Mouse (Mus musculus): ENCODE measurements around the gene Vmn1r127.
"Not testable (repeated sequence)": the region's sequence is repeated elsewhere in the genome, so short reads cannot be mapped to it uniquely, and the experiment has no call there.

The Vmn1r127 gene

DNA sequence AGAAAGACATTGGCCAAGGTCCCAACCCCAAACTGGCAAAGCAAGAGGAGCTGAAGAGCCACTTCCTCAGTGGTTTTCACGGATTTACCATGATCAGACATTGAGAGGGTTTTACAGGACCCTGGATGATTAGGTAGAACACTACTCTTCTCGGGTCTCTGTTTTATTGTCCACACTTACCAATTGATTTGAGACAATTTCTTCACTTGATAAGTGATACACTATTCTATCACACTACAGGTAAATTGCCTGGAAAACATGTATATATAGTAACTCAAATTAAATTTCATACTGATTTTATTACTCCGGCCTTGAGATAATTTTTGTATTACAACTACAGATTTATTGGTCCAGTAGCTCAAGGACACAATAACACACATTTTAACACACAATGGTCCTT is at the start of gene Vmn1r127:
TSS of gene Vmn1r127 (minus strand) at position 101 of the 400 bp plus-strand sequence.
- DNase-seq, result not testable (repeated sequence)

DNA sequence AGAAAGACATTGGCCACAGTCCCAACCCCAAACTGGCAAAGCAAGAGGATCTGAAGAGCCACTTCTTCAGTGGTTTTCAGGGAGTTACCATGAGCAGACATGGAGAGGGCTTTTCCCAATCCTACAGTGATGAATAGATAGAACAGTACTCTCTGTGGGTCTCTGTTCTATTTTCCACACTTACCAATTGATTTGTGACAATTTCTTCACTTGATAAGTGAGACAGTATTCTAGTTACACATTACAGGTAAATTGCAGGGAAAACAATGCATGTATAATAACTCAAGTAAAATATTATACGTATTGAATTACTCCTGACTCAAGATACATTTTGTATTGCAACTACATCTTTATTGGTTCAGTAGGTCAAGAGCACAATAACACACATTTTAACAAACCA is 41.5 kb upstream of the Vmn1r127 start, which contains the start of gene Vmn1r129:
TSS of gene Vmn1r129 (minus strand) at position 101 of the 400 bp plus-strand sequence.
- not testable (repeated sequence) for DNase-seq

DNA sequence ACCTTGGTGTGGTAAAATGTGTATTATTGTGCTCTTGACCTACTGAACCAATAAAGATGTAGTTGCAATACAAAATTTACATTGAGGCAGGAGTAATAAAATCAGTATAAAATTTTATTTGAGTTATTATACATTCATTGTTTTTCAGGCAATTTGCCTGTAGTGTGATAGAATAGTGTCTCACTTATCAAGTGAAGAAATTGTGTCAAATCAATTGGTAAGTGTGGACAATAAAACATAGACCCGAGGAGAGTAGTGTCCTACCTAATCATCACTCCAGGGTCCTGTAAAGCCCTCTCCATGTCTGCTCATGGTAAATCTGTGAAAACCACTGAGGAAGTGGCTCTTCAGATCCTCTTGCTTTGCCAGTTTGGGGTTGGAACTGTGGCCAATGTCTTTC is 29.4 kb upstream of the Vmn1r127 start, which contains the start of gene Vmn1r128:
TSS of gene Vmn1r128 (plus strand) at position 301 of the 400 bp plus-strand sequence.
- DNase-seq, result not testable (repeated sequence)

DNA sequence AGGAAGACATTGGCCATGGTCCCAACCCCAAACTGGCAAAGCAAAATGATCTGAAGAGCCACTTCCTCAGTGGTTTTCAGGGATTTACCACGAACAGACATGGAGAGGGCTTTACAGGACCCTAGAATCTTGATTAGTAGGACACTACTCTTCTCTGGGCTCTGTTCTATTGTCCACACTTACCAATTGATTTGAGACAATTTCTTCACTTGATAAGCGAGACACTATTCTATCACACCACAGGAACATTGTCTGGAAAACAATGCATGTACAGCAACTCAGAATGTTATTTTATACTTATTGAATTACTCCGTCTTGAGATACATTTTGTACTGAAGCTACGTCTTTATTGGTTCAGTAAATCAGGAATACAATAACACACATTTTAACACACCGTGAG is 18.3 kb downstream of the Vmn1r127 start, which contains the start of gene Vmn1r126:
TSS of gene Vmn1r126 (minus strand) at position 101 of the 400 bp plus-strand sequence.
- DNase-seq, result not testable (repeated sequence)

DNA sequence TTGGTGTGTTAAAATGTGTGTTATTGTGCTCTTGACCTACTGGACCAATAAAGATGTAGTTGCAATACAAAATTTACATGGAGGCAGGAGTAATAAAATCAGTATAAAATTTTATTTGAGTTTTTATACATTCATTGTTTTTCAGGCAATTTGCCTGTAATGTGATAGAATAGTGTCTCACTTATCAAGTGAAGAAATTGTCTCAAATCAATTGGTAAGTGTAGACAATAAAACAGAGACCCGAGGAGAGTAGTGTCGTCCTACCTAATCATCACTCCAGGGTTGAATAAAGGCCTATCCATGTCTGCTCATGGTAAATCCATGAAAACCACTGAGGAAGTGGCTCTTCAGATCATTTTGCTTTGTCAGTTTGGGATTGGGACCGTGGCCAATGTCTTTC is 47.8 kb downstream of the Vmn1r127 start, which contains the start of gene Vmn1r125:
TSS of gene Vmn1r125 (plus strand) at position 301 of the 400 bp plus-strand sequence.
- not testable (repeated sequence) for DNase-seq
